Mouse (Mus musculus): Measurements from ENCODE around the gene Vav2.

The Vav2 gene

GRCm38 (mm10) chr2:27410518-27411140 lies 16.2 kb downstream of the Vav2 start:
- DNase-seq (ENCODE audit: low read depth, low spot score) = no peak

- no peak for DNase-seq (ENCODE audit: low read depth, low spot score)
These were observed 18.6 kb downstream of the Vav2 start for GRCm38 (mm10) chr2:27408194-27408593.

DNA sequence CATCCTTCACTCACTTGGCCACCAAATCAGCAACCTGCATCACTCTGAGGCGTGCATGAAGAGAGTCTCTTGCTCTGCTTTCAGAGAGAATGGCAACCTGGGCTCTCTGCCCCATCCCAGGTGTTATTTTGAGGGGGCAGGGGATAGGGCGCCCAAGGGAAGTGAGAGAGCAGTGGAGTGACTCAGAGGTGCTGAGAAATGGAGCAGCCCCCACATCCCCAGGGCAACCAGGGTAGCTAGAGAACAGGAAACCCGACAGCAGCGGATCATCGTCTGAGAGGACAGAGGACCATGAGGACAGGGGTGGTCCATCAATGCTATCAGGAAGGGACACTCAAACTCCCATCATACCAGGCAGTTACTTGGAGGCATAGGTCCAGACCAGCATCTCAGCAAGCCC lies 19.9 kb downstream of the Vav2 start:
- DNase-seq (ENCODE audit: low read depth, low spot score) = no peak

DNA sequence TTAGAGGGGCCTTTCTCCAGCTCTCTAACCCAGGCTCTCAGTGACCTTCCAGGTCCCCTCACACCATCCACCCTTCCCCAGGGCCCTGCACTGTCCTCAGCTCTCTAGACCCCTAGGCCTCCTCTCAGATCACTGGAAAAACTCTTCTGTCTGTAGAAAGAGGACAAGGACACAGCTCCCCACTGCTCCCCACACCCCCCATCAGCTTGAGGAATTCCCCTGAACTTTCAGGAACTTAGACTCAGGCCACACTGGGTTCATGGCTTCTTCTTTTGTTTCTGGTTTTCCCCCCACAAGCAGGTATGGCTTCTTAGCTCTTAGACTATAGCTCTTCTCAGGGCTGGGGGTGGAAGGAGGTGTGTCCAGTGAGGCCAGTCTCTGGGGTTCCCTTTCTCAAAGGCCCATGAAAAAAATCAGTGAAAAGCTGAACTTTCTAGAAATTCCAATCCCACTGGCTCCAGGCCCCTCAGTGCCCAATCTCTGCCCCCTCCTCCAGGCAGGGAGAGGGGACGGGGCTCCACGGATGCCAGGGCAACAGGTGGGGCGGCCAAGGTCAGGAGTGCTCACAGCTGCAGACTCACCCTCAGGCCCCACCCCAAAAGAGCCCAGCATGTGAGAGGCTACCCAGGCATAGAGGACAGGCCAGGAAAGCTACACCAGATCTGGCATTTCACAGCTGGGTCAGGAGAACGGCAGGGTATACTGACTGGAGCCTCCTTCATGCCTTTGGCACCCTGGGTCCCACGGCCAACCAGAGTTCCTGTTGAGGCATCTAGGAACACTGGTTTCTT lies 21.5 kb downstream of the Vav2 start:
- no peak for DNase-seq (ENCODE audit: low read depth, low spot score)

DNA sequence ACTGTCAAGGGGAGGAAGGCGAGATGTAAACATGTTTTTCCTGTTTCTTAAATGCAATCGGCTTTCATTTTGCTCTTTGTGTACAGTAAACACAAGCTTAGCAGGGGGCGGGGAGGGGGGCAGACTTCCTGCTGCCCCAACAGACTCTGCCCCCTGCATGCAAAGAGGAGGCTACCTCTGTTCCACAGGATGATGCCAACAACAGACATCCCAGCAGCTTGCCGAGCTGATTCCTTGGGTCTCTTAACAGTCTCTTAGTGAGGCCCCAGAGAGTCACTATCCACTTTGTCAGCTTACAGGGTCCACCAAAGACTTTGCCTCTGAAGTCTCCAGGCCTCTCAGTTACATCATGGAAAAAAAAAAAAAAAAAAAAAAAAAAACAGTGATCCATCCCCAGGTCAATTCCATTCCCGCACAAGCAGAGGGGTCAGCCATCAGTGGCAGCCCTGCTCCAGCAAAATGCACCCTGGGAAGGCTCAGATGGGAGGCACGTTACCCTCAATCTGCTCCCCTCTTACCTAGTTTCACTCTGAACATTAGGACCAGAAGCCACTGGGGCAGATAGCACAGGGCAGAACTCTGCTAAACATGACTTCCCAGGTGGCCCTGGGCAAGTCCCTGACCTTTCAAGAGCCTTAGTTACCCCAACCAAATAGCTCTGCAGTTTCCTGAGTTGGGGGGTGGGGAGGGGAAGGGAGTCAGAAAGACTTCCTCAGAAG lies 22.3 kb downstream of the Vav2 start:
- DNase-seq (ENCODE audit: low read depth, low spot score) = no peak

DNA sequence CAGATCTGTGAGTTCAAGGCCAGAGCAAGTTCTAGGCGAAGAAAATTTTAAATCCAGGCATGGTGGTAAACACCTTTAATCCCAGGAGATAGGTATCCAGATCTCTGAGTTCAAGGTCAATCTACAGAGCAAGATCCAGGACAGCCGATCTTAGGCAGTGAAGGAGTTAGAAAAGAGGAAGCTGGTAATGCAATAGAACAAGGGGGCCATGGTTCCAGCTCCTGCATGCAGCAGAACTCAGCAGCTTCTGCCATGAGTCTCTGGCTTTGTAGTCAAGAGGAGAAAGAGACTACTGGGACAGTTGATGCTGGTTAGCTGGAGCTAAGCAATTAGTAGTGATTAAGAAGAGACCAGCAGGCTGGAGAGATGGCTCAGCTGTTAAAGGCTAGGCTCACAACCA lies 25.3 kb downstream of the Vav2 start:
- no peak for DNase-seq (ENCODE audit: low read depth, low spot score)

- DNase-seq (ENCODE audit: low read depth, low spot score) = no peak
These were observed 26.8 kb downstream of the Vav2 start for GRCm38 (mm10) chr2:27400083-27400482.

DNA sequence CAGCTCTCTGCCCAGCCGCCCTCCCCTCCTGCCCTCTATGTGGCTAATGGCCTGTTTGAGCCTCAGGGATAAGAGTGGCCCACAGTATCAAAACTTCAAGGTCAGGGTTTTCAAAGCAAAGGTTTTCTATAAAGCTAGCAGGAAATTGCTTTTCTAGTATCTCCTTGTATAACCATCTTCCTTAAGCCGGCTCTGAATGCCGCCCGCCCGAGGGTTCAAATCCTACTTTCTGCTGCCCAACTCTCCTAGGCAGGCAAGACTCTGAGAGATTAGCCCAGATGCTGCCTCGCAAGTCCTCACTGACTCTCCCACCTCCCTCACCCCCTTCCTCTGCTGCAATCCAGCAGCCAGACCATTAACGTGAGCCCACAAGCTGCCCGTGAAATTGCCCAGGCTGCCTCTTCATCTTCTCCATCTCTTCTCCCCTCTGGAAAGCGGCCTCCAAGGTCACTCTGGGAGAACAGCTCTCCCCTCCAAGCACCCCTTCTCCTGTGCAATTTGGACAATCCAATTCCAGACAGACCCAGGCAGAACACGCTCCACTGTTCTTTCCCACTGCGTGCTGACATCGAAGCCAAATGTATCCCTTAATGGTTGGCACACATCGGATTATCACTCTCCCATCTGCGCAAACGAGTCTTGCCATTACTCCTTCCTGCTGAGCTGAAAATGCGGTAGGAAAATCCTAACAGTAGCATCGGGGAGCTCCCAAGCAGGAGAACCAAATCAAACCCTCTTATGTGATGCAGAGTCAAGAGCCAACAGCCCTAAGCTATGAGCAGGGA lies 30.0 kb downstream of the Vav2 start:
- DNase-seq (ENCODE audit: low read depth, low spot score) = no peak

GRCm38 (mm10) chr2:27394158-27394832 lies 32.5 kb downstream of the Vav2 start:
- no peak for DNase-seq (ENCODE audit: low read depth, low spot score)

DNA sequence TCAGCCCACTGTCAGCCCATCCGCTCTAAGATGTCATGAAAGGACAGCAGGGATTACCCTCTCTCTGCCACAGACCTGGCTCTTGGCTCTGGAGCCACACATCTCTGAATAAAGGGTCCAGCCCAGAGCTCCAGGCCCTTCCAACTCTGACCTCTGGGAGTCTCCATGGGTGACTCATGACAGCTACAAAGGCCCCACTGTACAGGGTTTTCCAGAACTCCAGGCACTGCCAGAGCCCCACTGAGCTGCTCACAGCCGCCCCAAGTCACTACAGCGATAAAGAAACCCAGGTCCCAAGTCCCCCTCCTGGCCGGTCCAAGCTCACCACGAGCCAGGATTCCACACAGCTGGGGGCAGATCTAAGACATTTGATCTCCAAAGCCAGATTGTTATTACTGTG lies 34.6 kb downstream of the Vav2 start:
- DNase-seq (ENCODE audit: low read depth, low spot score) = no peak

DNA sequence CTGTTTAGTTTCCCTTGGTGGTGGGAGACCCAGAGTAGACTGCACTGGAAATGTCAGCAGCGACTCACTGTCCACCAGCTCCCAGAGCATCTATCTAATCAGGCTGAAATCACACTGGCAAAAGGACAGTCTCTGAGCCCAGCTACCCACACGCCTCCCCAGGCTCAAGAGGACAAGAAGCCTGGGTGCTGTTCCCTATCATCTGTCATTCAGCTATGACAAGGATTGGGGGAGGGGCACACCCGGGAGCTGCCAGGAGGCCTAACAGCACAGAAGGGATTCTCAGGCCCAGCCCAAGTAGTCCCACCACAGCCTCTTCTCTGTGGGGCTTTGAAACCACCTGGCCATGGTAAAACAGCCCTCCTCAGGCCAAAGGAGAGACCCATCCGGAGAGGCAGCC lies 36.1 kb downstream of the Vav2 start:
- peak; percentile 30 for DNase-seq (ENCODE audit: low read depth, low spot score)

GRCm38 (mm10) chr2:27390325-27390724 lies 36.5 kb downstream of the Vav2 start:
- no peak for DNase-seq (ENCODE audit: low read depth, low spot score)

GRCm38 (mm10) chr2:27389272-27390162 lies 37.3 kb downstream of the Vav2 start:
- DNase-seq (ENCODE audit: low read depth, low spot score) = peak; percentile 43

GRCm38 (mm10) chr2:27387209-27387608 lies 39.6 kb downstream of the Vav2 start:
- peak; percentile 64 for DNase-seq (ENCODE audit: low read depth, low spot score)

DNA sequence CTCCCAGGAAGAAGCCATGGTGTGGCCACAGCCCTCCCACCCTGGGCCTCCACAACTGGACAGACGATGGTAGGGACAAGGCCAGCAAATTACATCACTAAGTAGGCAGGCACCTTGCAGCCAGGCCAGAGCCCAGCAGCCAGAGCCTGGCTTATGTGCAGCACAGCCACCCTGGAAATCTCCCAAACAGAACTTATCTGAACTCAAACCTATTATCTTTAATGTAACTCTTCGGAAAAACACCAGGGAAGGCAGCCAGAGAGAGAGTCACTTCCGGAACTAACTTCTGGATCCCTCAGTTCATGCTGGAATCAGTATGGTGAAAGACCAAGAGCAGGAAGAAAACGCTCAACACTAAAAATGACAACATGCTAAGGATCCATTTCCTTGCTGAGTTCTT lies 45.1 kb downstream of the Vav2 start:
- no peak for DNase-seq (ENCODE audit: low read depth, low spot score)

DNA sequence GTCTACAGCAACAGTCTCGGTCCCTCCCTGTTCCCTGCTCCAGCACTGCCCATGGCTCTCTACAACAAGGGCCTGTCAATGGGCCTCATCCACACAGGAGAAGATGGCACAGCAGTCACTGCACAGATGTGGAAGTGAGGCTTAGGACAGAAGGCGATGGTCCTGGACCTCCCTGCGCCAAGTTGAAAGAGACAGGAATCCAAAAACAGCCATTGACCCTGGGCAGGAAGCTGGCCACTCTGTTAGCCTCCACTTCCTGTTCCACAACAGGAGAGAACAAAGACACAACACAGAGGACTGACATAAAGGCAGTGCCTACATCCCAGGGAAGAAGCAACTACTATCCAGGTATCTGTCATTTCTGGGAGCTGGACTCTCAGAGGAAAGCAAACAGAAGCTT lies 45.6 kb downstream of the Vav2 start:
- no peak for DNase-seq (ENCODE audit: low read depth, low spot score)

DNA sequence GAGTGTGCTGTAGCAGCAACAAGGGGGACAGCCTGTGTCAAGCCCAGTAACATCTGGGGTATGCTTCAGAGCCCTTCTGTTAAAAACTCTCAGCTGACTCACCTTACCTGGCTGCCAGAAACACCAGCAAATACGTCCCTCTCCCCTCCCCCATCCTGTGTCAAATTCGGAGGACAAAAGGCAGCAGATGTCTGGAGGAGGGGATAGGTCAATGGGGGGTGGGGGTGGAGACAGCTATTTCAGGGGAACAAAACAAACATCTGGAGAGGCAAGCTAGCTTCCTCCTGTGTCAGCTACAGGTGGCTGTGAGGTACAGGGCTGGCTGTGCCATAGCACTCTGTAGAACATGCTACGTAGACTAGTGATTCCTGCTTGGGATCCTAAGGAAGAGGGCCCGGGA lies 49.0 kb downstream of the Vav2 start:
- DNase-seq (ENCODE audit: low read depth, low spot score) = peak; percentile 55

- DNase-seq (ENCODE audit: low read depth, low spot score) = no peak
These were observed 49.7 kb downstream of the Vav2 start for GRCm38 (mm10) chr2:27377164-27377563.

GRCm38 (mm10) chr2:27375141-27375540 lies 51.7 kb downstream of the Vav2 start:
- DNase-seq (ENCODE audit: low read depth, low spot score) = no peak

GRCm38 (mm10) chr2:27373349-27373748 lies 53.5 kb downstream of the Vav2 start:
- peak; percentile 46 for DNase-seq (ENCODE audit: low read depth, low spot score)

Data from ZHBTc4 (cell line).